Mouse (Mus musculus): Measurements from ENCODE around the gene Ncoa7. TPM values are rescaled to one million over a fixed set of nuclear protein-coding genes. Genes with fewer than 3 reads are reported as not detected.

Ncoa7 gene
- polyA plus RNA-seq, 1 experiment from 2014 or later = 12.9 TPM

DNA sequence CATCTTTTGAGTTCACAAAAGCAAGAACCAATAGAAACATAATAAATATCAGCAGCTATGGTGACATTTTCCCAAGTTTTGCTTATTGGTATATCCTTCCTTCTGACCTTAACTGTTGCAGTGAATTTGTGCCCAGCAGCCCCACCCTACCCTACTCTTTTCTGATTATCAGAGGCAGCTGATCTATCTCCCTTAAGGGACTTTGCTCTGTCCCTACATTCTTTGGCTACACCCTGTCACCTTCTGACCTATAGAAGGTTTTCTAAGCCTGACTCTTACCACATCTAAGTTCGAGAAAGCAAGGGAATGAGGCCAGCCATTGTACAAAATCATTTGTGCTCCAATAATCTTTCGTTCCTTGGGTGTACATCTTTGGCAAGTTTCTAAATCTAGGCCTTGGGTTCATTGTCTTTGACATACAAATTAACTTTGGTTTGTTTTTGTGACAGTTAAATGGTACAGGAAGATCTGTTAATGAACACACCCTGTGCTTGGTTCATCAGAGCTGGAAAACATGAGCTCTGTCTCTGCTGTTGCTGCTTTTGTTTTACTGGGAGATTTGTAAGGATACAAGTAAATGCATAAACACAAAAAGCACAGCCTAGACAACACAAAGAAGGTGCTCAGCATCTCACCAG is 69.9 kb downstream of the Ncoa7 start:
- ATAC-seq = peak; percentile 78
- Histone ChIP-seq H3K36me3 (no peaks in the 10 kb centered on the region), H3K4me2 (no peak overlapping the region), H3K9me3 (replicated peaks) (no peaks in the 10 kb centered on the region), H3K27ac (peak overlapping the region; percentile 61), H3K4me1 (peaks cover 61% of the 10 kb centered on the region), H3K9ac (no peak overlapping the region), H3K27me3 (replicated peaks) (no peaks in the 10 kb centered on the region), H3K4me3 (no peak overlapping the region)
- 73% methylated on average over 2 of the region's 2 CpGs for WGBS (ENCODE audit: insufficient replicate concordance)

DNA sequence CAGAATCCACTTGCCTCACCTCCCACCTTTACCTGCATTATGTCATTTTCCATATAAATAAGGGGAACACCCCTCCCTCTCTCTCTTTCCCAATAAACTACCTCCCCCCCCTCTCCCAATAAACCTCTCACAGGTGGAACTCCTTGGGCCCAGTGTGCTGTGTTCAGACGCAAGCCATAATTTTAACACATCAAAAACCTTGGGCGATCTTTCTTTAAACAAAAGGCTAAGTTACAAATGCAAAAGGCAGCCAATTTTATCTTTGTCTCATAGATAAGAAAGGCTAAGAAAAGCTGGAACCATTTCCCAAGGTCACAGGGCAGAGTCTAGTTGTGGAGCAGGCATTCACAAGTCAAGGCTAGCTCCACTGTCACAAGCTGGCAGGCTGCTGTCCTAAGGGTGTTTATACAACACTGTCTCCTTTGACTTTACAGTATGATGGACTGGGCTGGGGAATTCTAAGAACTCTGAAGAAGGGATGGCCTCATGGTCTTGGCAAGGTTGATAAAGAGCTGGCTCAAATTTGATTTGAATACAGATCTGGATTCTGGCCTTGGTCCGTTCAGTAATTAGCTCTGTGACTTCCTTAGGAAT is 71.7 kb downstream of the Ncoa7 start:
- H3K27me3 ChIP-seq (replicated peaks) = no peaks in the 10 kb centered on the region
- peaks cover 52% of the 10 kb centered on the region for H3K4me1 ChIP-seq
- no peak for ATAC-seq
- H3K27ac ChIP-seq = 0 out of 2 replicates have a peak overlapping the region, but pooled peaks have one; percentile 38
- no peak overlapping the region for H3K9ac ChIP-seq
- WGBS (ENCODE audit: insufficient replicate concordance) = 76% methylated on average over 3 of the region's 3 CpGs
- no peak overlapping the region for H3K4me2 ChIP-seq
- no peaks in the 10 kb centered on the region for H3K9me3 ChIP-seq (replicated peaks)
- H3K36me3 ChIP-seq = no peaks in the 10 kb centered on the region
- no peak overlapping the region for H3K4me3 ChIP-seq

DNA sequence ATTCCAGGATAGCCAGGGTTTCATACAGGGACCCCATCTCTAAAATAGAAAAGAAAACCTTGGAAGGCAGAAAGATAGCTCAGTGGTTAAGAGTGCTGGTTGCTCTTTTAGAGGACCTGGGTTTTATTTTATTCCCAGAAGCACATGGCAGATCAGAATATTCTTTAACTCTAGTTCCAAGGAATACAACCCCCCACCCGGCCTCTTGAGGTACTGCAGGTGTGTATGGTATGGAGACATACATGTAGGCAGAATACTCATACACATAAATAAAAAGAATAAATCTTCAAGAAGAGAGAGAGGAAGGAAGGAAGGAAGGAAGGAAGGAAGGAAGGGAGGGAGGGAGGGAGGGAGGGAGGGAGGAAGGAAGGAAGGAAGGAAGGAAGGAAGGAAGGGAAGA is 72.3 kb downstream of the Ncoa7 start:
- WGBS (ENCODE audit: insufficient replicate concordance) = 41% methylated on average over 1 of the region's 1 CpGs
- Histone ChIP-seq H3K36me3 (no peaks in the 10 kb centered on the region), H3K4me2 (no peak overlapping the region), H3K27me3 (replicated peaks) (no peaks in the 10 kb centered on the region), H3K27ac (no peak overlapping the region; the same call in 1 of the 2 replicates), H3K9ac (no peak overlapping the region), H3K4me3 (no peak overlapping the region), H3K4me1 (peaks cover 52% of the 10 kb centered on the region), H3K9me3 (replicated peaks) (no peaks in the 10 kb centered on the region)
- no peak for ATAC-seq

DNA sequence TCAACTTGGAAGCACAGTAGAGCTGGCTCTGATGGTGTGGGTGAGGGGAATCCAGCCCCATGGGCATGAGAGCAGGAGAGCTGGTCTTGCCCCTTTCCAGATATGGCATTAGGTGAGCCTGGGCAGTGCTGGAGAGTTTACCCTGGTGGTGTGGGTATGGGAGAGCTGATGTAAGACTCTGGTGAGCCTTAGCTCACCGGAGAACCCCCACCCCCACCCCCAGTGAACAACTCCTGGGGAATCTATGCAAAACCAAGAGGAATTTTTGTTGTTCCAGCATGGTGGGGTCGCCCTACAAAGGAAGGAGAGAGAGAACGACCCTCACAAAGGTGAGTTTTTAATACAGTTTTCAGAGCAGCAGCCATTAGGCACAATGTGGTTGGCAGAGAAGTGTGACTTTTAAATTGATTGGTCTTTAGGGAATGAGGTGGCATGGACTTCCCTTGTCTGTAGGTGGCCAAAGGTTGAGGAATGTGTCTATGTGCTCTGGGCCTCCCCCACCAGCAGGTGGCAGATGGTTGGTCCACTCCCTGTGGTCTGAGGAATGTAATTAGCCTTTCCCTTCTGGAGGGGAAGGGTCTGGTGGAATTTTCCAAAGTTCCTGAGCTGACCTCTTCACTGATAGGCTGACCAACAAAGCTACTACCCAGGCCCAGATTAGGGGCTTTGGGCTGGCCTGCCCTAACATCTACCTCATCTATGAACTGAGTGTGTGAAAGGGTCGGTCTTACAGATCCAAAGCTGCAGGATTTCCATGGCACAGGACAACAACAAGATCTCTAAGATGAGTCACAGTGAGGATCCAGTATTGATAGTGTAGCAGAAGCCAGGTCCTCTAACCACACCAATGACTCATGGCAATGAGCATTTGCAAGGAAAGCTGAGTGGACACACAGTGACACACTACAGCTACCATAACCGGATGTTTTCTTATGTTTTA is 73.7 kb downstream of the Ncoa7 start:
- Histone ChIP-seq H3K9ac (no peak overlapping the region), H3K4me2 (no peak overlapping the region), H3K9me3 (replicated peaks) (no peaks in the 10 kb centered on the region), H3K4me1 (peaks cover 48% of the 10 kb centered on the region), H3K27ac (no peak overlapping the region), H3K27me3 (replicated peaks) (no peaks in the 10 kb centered on the region), H3K4me3 (no peak overlapping the region), H3K36me3 (no peaks in the 10 kb centered on the region)
- ATAC-seq = peak; percentile 67
- 79% methylated on average over 5 of the region's 5 CpGs for WGBS (ENCODE audit: insufficient replicate concordance)

DNA sequence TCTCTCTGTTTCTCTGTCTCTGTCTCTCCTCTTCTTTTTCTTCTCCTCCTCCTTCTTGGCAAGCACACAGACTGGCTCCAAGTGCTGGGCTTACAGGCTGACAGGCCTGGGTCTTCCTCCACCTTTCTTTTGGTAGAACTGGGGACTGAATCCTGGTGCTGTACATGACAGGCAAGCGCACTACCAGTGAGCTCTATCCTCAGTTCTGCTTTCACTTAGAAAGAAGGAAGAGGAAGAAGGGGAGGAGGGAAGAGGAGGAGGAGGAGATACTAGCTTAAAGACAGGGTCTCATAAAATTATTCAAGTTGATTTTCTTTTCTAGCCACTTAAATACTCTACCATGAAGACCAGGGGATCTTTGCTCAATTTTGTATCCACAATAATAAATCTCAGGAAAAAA is 80.1 kb downstream of the Ncoa7 start:
- H3K27me3 ChIP-seq (replicated peaks) = no peaks in the 10 kb centered on the region
- WGBS (ENCODE audit: insufficient replicate concordance) = 84% methylated on average over 1 of the region's 1 CpGs
- peaks cover 27% of the 10 kb centered on the region for H3K36me3 ChIP-seq
- H3K9ac ChIP-seq = no peak overlapping the region
- no peaks in the 10 kb centered on the region for H3K9me3 ChIP-seq (replicated peaks)
- peaks cover 11% of the 10 kb centered on the region for H3K4me1 ChIP-seq
- no peak overlapping the region for H3K4me3 ChIP-seq
- no peak overlapping the region for H3K4me2 ChIP-seq
- no peak for ATAC-seq
- no peak overlapping the region for H3K27ac ChIP-seq

DNA sequence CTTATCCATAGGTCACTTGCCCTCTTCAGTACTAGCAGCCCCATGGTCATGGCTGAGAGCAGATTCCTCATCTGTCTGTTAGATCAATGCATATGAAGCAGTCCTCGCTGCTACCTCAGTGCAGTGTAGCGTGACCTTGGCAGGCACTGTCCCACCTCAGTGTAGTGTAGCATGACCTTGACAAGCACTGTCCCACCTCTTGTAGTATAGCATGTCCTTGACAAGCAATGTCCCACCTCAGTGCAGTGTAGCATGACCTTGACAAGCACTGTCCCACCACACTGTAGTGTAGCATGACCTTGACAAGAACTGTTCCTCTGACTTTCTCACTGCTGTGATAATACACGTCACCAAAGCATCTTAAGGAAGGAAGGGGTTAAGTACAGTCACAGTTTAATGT is 82.6 kb downstream of the Ncoa7 start:
- 0 out of 2 replicates have a peak, but pooled peaks have one; percentile 33 for ATAC-seq
- WGBS (ENCODE audit: insufficient replicate concordance) = 77% methylated on average over 3 of the region's 3 CpGs
- H3K4me2 ChIP-seq = no peak overlapping the region
- H3K9me3 ChIP-seq (replicated peaks) = no peaks in the 10 kb centered on the region
- H3K36me3 ChIP-seq = peaks cover 27% of the 10 kb centered on the region
- no peaks in the 10 kb centered on the region for H3K27me3 ChIP-seq (replicated peaks)
- no peak overlapping the region for H3K27ac ChIP-seq
- peaks cover 11% of the 10 kb centered on the region for H3K4me1 ChIP-seq
- no peak overlapping the region for H3K9ac ChIP-seq
- H3K4me3 ChIP-seq = no peak overlapping the region

DNA sequence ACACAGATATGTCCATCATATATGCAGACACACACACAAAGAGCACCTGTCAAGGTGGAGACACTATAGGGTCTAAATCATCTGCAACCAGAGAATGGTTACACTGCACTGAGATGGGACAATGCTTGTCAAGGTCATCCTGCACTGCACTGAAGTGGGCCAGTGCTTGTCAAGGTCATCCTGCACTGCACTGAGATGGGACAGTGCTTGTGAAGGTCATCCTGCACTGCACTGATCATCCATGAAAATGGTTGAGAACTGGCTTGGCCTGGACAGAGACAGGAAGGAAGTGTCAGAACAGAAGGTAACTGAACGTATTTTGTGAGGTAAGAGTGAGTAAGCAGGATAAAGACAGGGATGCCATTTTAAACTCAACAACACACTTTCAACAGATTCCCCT is 83.2 kb downstream of the Ncoa7 start:
- Histone ChIP-seq H3K36me3 (peaks cover 27% of the 10 kb centered on the region), H3K9ac (no peak overlapping the region), H3K4me1 (peaks cover 11% of the 10 kb centered on the region), H3K4me3 (no peak overlapping the region), H3K4me2 (no peak overlapping the region), H3K27me3 (replicated peaks) (no peaks in the 10 kb centered on the region), H3K27ac (no peak overlapping the region), H3K9me3 (replicated peaks) (no peaks in the 10 kb centered on the region)
- ATAC-seq = 0 out of 2 replicates have a peak, but pooled peaks have one; percentile 11
- 52% methylated on average over 1 of the region's 1 CpGs for WGBS (ENCODE audit: insufficient replicate concordance)

DNA sequence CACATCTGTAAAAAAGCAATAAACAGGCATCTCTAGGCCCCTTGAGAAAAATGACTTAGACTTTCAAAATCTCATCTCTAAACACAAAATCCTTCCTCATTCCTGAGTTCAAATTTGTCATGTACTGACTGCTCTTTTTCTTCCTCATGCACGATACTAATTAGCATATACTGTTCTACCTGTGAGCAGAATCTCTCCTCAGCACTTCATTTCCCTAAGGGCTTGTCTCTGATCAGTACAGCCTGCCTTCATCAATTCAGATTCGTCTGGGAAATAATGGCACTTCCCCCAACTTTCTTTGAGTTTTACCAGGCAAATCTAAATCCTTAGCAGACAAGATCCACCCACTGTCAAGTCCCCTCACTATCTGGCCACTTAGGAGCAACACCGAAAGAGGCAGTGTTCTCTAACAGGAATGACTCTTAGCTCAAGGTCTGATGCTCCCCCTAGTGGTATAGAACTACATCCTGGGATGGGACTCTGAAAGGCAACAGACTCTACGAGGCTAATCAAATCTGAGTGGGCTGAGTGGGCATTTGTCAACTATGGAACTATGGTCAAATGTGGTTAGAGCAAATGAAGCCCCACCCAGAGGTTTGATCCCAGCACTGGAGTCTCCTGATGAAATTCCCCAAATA is 84.3 kb downstream of the Ncoa7 start:
- no peak overlapping the region; the same call in 1 of the 2 replicates for H3K27ac ChIP-seq
- no peak overlapping the region for H3K4me3 ChIP-seq
- peaks cover 25% of the 10 kb centered on the region for H3K36me3 ChIP-seq
- no peaks in the 10 kb centered on the region for H3K27me3 ChIP-seq (replicated peaks)
- H3K4me2 ChIP-seq = peak overlapping the region; percentile 16; the same call in 1 of the 2 replicates
- H3K4me1 ChIP-seq = peaks cover 11% of the 10 kb centered on the region
- ATAC-seq = peak; percentile 86
- H3K9ac ChIP-seq = no peak overlapping the region
- 24% methylated on average over 4 of the region's 4 CpGs for WGBS (ENCODE audit: insufficient replicate concordance)
- H3K9me3 ChIP-seq (replicated peaks) = no peaks in the 10 kb centered on the region

DNA sequence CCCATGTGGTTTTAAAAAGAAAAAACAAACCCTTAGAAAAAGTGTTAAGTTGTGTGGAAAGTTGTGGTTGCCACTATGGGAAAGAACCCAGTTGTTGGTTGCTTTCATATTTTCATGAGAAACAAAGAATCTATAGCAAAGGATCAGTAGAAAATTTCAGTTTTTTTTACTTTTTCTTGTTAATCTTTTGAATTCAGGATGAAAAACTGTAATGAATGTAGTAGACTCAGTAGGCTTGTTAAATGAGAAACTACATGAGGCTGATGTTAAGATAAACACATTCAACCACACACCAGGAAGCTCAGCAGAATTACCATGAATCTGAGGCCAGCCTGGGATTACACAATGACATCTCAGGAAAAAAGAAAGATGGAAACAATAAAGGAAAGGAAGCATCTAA is 87.0 kb downstream of the Ncoa7 start:
- H3K9me3 ChIP-seq (replicated peaks) = no peaks in the 10 kb centered on the region
- H3K36me3 ChIP-seq = peaks cover 12% of the 10 kb centered on the region; the same call in 1 of the 2 replicates
- H3K4me1 ChIP-seq = peaks cover 17% of the 10 kb centered on the region
- no peak overlapping the region for H3K4me2 ChIP-seq
- no peak overlapping the region for H3K9ac ChIP-seq
- H3K27ac ChIP-seq = no peak overlapping the region
- ATAC-seq = no peak
- H3K27me3 ChIP-seq (replicated peaks) = no peaks in the 10 kb centered on the region
- H3K4me3 ChIP-seq = no peak overlapping the region

DNA sequence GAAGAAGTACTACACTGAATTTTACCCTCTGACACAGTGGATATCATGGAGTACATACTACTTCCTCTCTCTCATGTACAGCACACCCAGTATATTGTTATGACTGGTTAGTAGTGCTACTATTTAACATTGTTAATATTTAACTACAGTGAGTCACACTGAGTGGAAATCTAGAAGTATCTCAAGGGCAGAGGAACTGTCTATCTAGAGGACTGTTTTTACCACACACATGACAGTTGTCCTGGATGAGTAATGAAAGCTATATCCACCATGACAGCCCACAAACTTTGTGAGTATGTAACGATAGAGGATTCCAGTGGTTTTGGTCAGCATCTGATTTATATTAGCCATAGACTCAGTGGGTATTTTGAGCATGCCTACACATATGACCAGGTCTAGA is 90.6 kb downstream of the Ncoa7 start:
- no peaks in the 10 kb centered on the region for H3K9me3 ChIP-seq (replicated peaks)
- H3K9ac ChIP-seq = no peak overlapping the region
- no peaks in the 10 kb centered on the region for H3K27me3 ChIP-seq (replicated peaks)
- WGBS (ENCODE audit: insufficient replicate concordance) = 78% methylated on average over 1 of the region's 1 CpGs
- ATAC-seq = no peak
- H3K4me3 ChIP-seq = no peak overlapping the region
- no peaks in the 10 kb centered on the region for H3K36me3 ChIP-seq
- H3K4me2 ChIP-seq = no peak overlapping the region
- no peak overlapping the region for H3K27ac ChIP-seq
- 0 out of 2 replicates have a peak, but pooled peaks cover 6% of the 10 kb centered on the region for H3K4me1 ChIP-seq

DNA sequence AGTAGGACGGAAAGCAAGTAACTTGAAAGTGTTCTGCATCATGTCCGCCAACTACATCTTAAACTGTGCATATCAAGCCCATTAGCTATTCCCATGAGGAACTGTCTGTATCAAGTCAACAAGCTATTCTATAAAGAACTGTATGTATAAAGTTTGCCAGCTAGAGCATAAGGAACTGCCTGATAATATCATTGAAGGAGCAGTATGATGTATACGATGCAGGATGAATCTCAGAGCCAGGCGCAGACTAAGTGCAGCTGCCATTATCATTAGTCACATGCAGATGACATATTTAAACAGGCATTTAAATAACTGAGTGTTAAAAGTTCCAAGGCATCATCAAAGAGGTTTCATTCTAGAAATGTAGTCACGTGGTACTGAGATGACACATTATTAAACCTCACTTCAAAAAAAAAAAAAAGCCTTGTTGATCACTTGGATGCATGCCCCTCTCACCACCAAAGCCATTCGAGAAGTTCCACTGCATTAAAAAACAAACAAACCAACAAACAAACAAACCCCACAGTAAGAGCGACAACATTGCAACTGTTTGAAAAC is 93.2 kb downstream of the Ncoa7 start:
- no peak for ATAC-seq
- WGBS (ENCODE audit: insufficient replicate concordance) = 84% methylated on average over 7 of the region's 7 CpGs
- Histone ChIP-seq H3K27me3 (replicated peaks) (no peaks in the 10 kb centered on the region), H3K9me3 (replicated peaks) (no peaks in the 10 kb centered on the region), H3K4me1 (0 out of 2 replicates have a peak, but pooled peaks cover 6% of the 10 kb centered on the region), H3K4me3 (no peak overlapping the region), H3K27ac (no peak overlapping the region), H3K9ac (no peak overlapping the region), H3K4me2 (no peak overlapping the region), H3K36me3 (no peaks in the 10 kb centered on the region)
